Mouse (Mus musculus): ENCODE data around the gene Gm10840. TPM values are rescaled to one million over a fixed set of nuclear protein-coding genes. Genes with fewer than 3 reads are reported as not detected.
"Not testable (repeated sequence)": the region's sequence is repeated elsewhere in the genome, so short reads cannot be mapped to it uniquely, and the experiment has no call there.

The Gm10840 gene
- total RNA-seq (2017), result 13.6 TPM in 1 of 2 replicates, not detected in the other

DNA sequence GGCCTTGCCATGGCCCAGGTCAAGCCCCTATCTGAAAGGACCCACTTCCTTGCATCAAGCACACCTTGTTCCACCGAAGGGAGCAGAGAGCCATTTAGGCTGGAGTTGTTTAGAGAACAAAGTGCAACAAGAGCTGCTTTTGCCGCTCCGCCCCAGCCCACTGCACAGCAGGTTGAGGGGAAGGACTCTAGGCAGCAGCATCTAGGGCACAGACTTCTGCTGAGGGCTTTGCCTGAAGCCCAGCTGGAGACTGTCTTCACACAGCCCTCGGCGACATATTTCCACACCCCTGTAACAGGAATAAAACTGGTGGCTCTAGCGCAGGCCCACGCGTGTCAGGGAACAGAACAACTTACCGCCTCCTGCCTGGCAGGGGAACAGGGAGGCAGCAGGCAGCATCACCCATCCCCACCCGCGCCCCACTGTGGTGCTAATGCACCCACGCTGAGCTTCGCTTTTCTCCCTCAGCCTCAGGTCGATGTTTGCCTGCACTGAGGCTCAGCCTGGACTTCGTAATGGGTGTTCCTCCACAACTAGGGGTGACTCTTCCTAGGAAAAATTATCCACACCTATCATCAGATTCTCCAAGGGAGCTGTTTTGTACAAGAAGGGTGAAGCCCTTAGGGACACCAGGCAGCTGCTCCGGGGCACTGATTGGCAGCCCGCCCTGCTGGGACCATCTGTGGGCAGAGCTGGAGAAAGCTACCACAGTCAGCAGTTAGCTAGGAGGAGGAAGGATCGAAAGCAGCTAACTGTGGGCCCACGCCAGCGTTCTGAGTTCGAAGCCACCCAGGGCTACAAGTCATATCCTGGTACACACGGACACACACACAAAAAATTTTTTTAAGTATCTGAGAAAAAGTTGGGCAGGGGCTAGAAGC, at the start of gene Gm10840, which contains the start of gene Limd2:
Gm10840 (plus strand) TSS at position 10 of the 881 bp plus-strand sequence.
Limd2 (minus strand) TSS at position 20 of the 881 bp plus-strand sequence.
- peak; percentile 18 to 27 for ATAC-seq (replicated peaks in 1 of 2; ENCODE audit: insufficient read depth in 1 of 2, low FRiP score in 2 of 2, low TSS enrichment in 1 of 2, low read depth in 1 of 2, poor library complexity in 2 of 2, severe bottlenecking in 2 of 2)

DNA sequence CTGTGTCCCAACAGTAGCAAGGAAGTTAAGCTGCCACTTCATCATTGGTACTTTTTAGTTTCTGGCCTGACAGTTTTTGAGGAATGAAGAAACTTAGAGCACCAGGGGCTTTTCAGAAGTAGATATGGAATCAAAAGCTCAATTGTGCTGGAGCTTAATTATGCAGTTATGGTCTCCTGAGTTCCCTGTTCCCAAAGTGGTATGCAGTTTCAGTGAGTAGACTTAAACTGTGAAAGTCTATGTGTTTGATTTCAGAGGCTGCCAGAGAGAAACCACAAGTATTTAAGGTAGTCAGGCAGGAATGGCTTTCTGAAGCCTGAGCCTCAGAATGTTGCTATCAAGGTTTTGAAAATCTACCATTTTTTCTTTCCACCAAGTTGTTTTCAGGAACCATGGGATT, 49.0 kb upstream of the Gm10840 start:
- no peak for ATAC-seq (replicated peaks in 1 of 2; ENCODE audit: insufficient read depth in 1 of 2, low FRiP score in 2 of 2, low TSS enrichment in 1 of 2, low read depth in 1 of 2, poor library complexity in 2 of 2, severe bottlenecking in 2 of 2)

- ATAC-seq (replicated peaks in 1 of 2; ENCODE audit: insufficient read depth in 1 of 2, low FRiP score in 2 of 2, low TSS enrichment in 1 of 2, low read depth in 1 of 2, poor library complexity in 2 of 2, severe bottlenecking in 2 of 2), result peak; percentile 3 to 37; a peak in 1 of 4 replicates
Observed at GRCm38 (mm10) chr11:106122221-106122620, 38.4 kb upstream of the Gm10840 start.

DNA sequence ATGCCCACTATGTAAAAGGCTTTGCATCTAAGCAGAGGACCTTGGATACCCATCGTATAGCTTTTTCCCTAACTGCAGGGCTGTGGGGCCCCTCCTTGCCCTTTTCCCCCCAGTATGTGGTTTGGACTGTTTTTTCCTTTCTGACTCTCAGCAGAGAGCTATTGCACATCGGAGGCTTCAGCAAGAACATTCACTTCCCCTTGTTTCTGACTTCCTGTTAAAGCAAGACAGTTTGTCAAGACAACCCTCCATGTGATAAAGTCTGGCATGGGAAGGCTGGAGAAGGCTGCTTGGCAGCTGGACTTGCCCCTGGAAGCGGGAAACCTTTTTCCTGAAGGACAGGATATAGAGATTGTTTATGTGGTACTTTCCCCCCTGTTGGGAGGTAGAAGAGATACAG, 37.9 kb upstream of the Gm10840 start:
- ATAC-seq (replicated peaks in 1 of 2; ENCODE audit: insufficient read depth in 1 of 2, low FRiP score in 2 of 2, low TSS enrichment in 1 of 2, low read depth in 1 of 2, poor library complexity in 2 of 2, severe bottlenecking in 2 of 2), result peak; percentile 88 to 96

DNA sequence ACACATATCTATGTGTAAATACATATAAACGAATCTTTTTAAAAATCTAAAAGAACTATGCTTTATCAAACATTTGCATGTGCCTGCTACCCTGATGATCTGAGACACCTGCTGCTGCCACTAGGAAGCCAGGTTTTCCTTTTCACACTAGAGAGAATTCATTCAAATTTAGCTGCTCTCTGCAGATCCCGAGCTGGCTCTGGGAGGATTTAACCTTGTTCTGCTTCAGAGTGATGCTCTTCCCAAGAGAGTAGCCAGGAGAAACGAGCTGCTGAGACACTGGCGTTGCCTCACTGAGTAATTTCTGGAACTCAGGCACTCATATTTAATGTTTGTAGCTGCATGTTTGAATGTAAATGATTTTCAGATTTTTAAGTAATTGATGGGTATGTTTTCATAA, 35.9 kb upstream of the Gm10840 start:
- ATAC-seq (replicated peaks in 1 of 2; ENCODE audit: insufficient read depth in 1 of 2, low FRiP score in 2 of 2, low TSS enrichment in 1 of 2, low read depth in 1 of 2, poor library complexity in 2 of 2, severe bottlenecking in 2 of 2), result no peak

DNA sequence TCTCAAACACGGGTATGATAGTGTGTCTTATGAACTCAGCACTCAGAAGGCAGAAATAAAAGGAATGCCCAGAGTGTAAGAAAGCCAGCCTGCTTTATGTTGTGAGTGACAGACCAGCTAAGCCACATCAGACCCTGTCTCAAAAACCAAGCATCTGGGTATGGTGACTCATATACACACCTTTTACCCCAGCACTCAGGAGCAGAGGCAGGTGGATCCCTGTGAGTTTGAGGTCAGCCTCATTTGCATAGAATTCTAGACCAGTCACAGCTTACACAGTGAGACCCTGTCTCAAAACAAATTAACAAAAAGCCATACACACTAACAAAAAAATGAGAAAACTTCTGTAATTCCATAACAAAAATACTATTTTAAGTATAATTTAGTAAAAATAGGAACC, 34.8 kb upstream of the Gm10840 start:
- ATAC-seq (replicated peaks in 1 of 2; ENCODE audit: insufficient read depth in 1 of 2, low FRiP score in 2 of 2, low TSS enrichment in 1 of 2, low read depth in 1 of 2, poor library complexity in 2 of 2, severe bottlenecking in 2 of 2), result no peak

DNA sequence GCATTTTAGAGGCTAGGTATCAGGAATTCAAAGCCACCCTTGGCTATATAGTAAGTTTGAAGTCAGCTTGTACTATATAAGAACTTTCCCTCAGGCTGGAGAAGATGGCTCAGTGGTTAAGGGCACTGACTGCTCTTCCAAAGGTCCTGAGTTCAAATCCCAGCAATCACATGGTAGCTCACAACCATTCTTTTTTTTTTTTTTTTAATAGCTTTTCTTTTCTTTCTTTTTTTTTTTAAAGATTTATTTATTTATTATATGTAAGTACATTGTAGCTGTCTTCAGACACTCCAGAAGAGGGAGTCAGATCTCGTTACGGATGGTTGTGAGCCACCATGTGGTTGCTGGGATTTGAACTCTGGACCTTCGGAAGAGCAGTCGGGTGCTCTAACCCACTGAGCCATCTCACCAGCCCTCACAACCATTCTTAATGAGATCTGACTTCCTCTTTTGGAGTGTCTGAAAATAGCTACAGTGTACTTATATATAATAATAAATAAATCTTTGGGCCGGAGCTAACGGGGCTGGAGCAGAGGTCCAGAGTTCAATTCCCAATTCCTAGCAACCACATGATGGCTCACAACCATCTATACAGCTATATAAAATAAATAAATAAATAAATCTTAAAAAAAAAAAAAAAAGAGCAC, 33.8 kb upstream of the Gm10840 start:
- ATAC-seq (replicated peaks in 1 of 2; ENCODE audit: insufficient read depth in 1 of 2, low FRiP score in 2 of 2, low TSS enrichment in 1 of 2, low read depth in 1 of 2, poor library complexity in 2 of 2, severe bottlenecking in 2 of 2), result not testable (repeated sequence)

DNA sequence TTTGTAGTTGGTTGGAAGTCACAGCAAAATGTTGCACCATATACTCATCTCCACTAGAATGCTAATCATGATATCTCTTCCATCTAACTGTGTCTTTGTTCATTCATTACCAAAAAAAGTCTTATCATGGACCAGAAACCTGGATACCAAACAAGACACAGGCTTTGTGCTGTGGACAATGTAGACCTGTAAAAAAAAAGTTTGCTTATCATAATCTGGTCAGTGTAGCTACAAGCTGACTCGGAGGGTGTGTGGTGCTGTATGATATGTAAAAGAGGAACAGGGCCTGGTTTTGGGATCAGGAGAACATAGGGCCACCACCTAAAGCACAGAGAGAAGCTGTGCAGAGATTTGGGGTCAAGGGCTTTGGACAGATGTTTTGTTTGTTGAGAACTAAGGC, 31.2 kb upstream of the Gm10840 start:
- no peak for ATAC-seq (replicated peaks in 1 of 2; ENCODE audit: insufficient read depth in 1 of 2, low FRiP score in 2 of 2, low TSS enrichment in 1 of 2, low read depth in 1 of 2, poor library complexity in 2 of 2, severe bottlenecking in 2 of 2)

DNA sequence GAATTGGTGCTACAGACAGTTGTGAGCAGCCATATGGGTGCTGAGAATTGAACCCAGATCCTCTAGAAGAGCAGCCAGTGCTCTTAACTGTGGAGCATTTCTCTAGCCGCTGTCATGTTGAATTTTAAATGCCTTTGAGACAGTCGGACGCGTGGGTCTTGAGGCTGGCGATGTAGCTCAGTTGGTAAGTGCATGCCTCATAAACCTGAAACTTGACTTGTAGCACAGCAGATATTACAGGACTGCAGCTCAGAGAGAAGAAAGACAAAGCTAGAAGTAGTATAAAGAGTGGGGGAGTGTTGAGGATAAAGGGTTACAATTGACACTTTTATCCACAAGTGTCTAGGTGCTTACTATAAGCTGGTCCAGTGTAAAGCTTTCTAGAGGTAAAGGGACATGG, 28.1 kb upstream of the Gm10840 start:
- no peak for ATAC-seq (replicated peaks in 1 of 2; ENCODE audit: insufficient read depth in 1 of 2, low FRiP score in 2 of 2, low TSS enrichment in 1 of 2, low read depth in 1 of 2, poor library complexity in 2 of 2, severe bottlenecking in 2 of 2)

DNA sequence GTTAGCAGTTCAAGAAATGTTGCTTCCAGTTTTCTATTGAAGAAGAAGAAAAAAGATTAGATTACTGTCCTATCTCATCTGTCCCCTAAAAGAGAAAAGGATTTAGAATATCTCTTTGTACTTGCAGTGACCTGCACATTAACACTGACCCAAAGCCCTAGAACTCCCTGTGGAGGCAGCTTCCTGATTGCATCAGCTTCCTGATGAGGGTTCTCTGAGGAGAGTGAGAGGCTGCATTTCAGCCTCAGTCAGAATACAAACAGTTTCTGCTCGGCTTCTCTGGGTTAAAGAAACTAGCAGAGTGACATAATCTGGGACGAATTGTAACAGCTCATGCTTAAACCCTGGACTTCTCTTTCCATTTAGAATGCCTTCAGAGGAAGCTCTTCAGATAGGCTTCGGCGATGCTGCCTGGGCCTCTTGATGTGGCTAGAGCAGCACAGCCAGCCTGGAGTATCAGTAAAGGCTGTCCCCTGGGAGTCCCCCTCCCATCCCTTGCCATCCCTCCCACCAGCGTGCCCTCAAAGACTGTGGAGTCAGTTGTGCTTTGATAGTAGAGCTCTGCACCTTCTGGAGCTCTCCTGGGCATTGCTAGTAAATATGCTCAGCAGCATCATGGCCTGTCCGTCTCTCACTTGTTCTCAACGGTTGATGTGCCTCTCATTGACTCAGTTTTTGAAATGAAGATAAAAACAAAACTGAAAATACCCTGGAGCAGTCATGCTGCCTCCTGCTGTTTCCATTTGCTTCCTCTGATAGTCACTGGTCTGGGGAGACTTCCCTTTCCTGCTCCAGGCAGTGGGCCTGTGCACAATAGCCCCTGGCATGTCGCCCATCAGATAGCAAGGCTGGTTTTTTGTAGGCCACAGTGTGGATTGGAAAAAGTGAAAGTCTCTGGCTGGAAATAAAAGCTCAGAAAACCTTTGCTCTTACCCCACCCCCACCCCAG, 25.8 kb upstream of the Gm10840 start:
- ATAC-seq (replicated peaks in 1 of 2; ENCODE audit: insufficient read depth in 1 of 2, low FRiP score in 2 of 2, low TSS enrichment in 1 of 2, low read depth in 1 of 2, poor library complexity in 2 of 2, severe bottlenecking in 2 of 2), result peak; percentile 93 to 98

DNA sequence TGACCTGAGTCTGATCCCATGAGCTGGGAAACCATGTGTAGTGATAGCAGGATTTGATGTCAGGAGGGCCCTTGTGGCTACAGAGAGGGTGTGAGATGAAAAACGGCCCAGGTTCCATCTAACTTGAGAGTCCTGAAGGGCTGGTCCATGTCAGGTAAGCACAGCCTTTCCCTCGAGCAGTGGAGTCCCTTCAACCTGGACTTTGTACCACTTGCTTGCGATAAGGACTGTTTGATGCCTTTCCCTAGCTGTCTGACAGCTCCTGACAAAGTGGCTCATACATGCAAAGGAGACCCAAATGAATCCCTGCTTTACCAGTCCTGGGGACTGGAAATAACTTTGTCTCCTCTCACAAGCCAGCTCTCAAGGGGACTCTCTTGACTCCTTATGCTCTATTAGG, 9.4 kb upstream of the Gm10840 start:
- ATAC-seq (replicated peaks in 1 of 2; ENCODE audit: insufficient read depth in 1 of 2, low FRiP score in 2 of 2, low TSS enrichment in 1 of 2, low read depth in 1 of 2, poor library complexity in 2 of 2, severe bottlenecking in 2 of 2), result no peak

DNA sequence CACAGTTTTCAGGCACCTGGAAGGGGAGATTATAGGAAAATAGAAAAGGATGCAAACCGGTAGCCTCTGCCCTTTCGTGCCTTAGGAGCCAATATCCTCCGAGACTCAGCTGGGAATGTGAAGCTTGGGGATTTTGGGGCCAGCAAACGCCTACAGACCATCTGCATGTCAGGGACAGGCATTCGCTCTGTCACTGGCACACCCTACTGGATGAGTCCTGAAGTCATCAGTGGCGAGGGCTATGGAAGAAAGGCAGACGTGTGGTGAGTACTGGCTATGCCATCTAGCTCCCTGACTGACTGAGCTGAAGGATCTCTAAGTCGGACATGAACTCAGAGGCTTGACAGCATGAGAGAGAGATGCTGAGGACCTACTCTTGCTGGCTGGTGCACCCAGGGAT, 8.5 kb upstream of the Gm10840 start:
- no peak for ATAC-seq (replicated peaks in 1 of 2; ENCODE audit: insufficient read depth in 1 of 2, low FRiP score in 2 of 2, low TSS enrichment in 1 of 2, low read depth in 1 of 2, poor library complexity in 2 of 2, severe bottlenecking in 2 of 2)

DNA sequence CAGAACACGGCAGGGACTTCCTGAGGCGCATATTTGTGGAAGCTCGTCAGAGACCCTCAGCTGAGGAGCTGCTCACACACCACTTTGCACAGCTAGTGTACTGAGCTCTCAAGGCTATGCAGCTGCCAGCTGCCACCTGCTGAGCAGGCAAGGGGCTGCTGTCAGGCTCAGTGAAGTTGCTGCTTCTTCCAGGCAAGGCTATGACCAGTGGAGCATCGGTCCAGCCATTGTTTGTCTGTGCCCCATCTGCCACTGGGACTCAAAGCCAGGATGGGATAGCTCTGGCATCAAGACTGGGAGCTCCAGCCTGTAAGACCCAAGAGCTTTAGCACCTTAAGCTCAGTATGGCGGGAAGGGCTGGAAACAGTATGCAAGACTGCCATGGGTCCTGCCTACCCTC, 6.6 kb upstream of the Gm10840 start:
- ATAC-seq (replicated peaks in 1 of 2; ENCODE audit: insufficient read depth in 1 of 2, low FRiP score in 2 of 2, low TSS enrichment in 1 of 2, low read depth in 1 of 2, poor library complexity in 2 of 2, severe bottlenecking in 2 of 2), result no peak

GRCm38 (mm10) chr11:106154770-106155169, 5.9 kb upstream of the Gm10840 start:
- no peak for ATAC-seq (replicated peaks in 1 of 2; ENCODE audit: insufficient read depth in 1 of 2, low FRiP score in 2 of 2, low TSS enrichment in 1 of 2, low read depth in 1 of 2, poor library complexity in 2 of 2, severe bottlenecking in 2 of 2)

- ATAC-seq (replicated peaks in 1 of 2; ENCODE audit: insufficient read depth in 1 of 2, low FRiP score in 2 of 2, low TSS enrichment in 1 of 2, low read depth in 1 of 2, poor library complexity in 2 of 2, severe bottlenecking in 2 of 2), result no peak
Observed at GRCm38 (mm10) chr11:106155761-106156160, 4.9 kb upstream of the Gm10840 start.

DNA sequence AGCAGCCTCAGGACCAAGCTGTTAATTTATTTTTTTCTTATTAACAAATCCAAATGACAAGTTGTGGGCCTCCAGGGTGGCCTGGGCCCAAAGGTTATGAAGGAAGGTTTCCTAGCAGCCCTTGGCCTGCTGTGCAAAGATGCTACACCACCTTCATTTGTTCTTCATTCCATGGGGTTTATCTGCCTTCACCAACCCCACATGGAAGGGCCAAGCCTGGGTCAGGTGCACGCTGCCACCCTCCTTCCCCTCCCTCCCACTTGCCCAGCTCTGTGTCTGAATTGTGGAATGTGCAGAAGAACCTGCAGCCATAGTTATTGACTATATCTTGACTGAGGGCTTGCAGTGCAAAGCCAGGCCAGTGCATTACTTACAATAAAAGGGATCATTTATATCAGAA, 4.4 kb upstream of the Gm10840 start:
- ATAC-seq (replicated peaks in 1 of 2; ENCODE audit: insufficient read depth in 1 of 2, low FRiP score in 2 of 2, low TSS enrichment in 1 of 2, low read depth in 1 of 2, poor library complexity in 2 of 2, severe bottlenecking in 2 of 2), result no peak

DNA sequence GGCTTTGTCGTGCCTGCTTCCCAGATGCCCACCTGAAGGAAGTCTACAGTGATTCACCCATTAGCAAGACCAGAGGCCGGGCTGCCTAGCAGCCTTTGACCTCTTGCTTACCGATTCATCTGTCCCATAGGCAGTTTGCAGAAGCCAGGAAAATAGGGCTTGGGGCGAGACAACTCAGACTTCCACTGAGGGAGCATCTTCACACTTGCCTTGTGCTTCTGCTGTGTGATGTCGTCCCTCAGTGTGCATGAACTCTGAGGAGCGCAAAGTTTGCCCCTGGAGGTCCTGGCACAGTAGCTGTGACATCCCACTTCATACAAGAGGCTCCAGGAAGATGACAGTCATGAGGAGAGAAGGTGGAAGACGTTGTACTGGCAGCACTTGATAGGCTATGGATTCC, 3.5 kb upstream of the Gm10840 start:
- ATAC-seq (replicated peaks in 1 of 2; ENCODE audit: insufficient read depth in 1 of 2, low FRiP score in 2 of 2, low TSS enrichment in 1 of 2, low read depth in 1 of 2, poor library complexity in 2 of 2, severe bottlenecking in 2 of 2), result no peak
